Comparison of ENCODE assay signal across 17 mouse cellular contexts in the genomic region with DNA sequence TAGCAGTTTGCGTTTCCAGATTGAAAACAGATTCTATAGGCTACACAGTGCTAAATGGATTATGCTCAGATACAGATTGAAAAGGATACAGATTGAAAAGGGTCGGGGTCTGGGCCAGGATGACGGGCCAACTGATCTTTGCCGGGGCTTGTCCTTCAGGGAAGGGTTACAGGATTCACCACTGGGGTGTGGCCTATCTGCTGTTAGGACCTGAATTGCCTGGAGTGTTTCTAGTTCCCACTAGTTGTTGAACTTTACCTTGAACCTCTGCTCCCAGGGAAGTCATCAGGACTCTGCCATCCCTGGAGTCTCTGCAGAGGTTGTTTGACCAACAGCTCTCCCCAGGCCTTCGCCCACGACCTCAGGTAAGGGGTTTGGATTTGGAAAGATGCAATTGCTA.
"Had no signal": no experiment of that assay in that cellular context is flagged by ENCODE, and none has a peak within 500 bp of the region (broad histone marks: within the 10 kb centered on the region; RNA-seq: fewer than 3 reads in every experiment).

No protein-coding gene starts in this region.

- H3K27me3 ChIP-seq: midbrain, embryonic 12.5 days; neural tube, embryonic 13.5 days; neural tube, embryonic 15.5 days had no signal

- H3K4me3 ChIP-seq: midbrain, embryonic 10.5 days; midbrain, embryonic 12.5 days; myocyte; neural tube, embryonic 13.5 days; neural tube, embryonic 15.5 days had no signal

- H3K36me3 ChIP-seq: midbrain, embryonic 10.5 days; midbrain, embryonic 12.5 days; neural tube, embryonic 13.5 days; neural tube, embryonic 15.5 days had no signal

- H3K9me3 ChIP-seq: midbrain, embryonic 10.5 days; midbrain, embryonic 12.5 days; neural tube, embryonic 13.5 days; neural tube, embryonic 15.5 days had no signal

- DNase-seq: lung, embryonic 14.5 days; lung, postnatal 10 days; lung, postnatal 4 days; midbrain, embryonic 14.5 days; retina, postnatal 1 day; right cerebral cortex, adult 18-20 months; right cerebral cortex, postnatal 25 days; right cerebral cortex, postnatal 4 days; spleen, adult 18-20 months; thymus, adult 18-20 months; thymus, postnatal 14 days; thymus, postnatal 36 days had no signal

- H3K4me1 ChIP-seq: midbrain, embryonic 10.5 days; midbrain, embryonic 12.5 days had no signal

- H3K27ac ChIP-seq: midbrain, embryonic 10.5 days; midbrain, embryonic 12.5 days; neural tube, embryonic 13.5 days; neural tube, embryonic 15.5 days had no signal
